Mouse (Mus musculus): Measurements from ENCODE around the gene Lin7a. TPM values are rescaled to one million over a fixed set of nuclear protein-coding genes. Genes with fewer than 3 reads are reported as not detected.

Lin7a gene
- total RNA-seq, 2 experiments from 2014 or later: not detected

DNA sequence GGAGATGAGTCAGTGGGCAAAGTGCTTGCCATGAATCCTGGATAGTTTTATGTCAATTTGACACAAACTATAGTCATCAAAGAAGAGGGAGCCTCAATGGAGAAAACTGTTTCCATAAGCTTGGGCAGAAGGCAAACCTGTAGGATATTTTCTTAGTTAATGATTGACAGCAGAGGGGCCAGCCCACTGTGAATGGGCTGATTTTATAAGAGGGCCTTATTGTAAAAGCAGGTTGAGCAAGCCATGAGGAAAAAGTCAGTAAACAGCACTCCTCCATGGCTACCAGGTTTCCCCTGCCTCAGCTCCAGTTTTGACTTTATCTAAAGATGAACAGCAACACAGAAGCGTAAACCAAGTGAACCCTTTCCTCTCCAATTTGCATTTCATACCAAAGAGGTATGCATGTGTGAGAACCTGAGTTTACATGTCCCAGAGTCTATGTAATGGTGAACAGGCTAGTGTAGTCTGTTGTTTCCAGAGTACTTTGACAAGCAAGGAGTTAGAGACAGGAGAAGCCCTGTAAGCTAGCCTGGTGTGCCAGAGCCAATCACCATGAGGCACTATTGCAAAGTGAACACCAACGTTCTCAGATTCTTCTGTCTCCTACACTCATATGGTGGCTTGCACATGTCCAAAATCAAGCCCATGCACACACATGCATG, 29.2 kb downstream of the Lin7a start:
- no peak for ATAC-seq (replicated peaks; ENCODE audit: low FRiP score, low TSS enrichment, poor library complexity, severe bottlenecking)

- no peak for ATAC-seq (replicated peaks; ENCODE audit: low FRiP score, low TSS enrichment, poor library complexity, severe bottlenecking)
Measured at GRCm38 (mm10) chr10:107310964-107311490, 39.5 kb downstream of the Lin7a start.

DNA sequence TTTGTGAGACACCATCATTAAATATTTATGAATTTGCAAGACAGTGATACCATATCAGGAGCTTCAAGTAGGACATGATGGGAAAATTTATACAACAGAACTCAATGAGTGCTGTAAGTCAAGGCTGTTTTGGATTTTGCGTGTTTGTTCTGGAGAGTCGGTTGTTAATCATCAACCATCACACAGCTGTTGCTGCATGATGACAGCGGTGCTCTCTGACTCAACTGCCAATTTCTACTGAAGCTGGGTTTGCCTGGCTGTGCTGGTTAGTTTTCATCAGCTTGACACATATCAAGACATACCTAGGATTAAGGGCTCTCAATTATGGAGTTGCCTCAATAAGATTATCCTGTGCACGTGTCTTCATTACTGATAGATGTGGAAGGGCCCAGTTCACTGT, 41.1 kb downstream of the Lin7a start:
- ATAC-seq (replicated peaks; ENCODE audit: low FRiP score, low TSS enrichment, poor library complexity, severe bottlenecking): no peak

- ATAC-seq (replicated peaks; ENCODE audit: low FRiP score, low TSS enrichment, poor library complexity, severe bottlenecking): no peak
Measured at GRCm38 (mm10) chr10:107313395-107313794, 41.9 kb downstream of the Lin7a start.

DNA sequence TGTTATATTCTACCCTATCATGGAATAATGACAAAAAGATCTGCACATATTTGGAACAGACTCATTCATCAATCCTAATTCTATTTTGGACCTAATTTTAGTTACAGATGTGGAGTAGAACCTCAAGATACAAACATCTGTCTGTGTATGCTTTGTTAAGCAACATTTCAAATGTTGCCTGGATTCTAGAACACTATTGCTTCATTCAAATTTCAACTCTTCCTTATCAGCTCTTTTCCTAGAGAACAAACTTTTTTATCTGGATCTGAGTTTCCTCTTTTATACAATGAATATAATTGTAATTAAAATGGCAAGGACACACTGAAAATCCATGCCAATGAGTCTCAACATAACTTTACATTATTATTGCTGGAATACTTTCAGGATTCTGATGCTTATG, 43.8 kb downstream of the Lin7a start:
- ATAC-seq (replicated peaks; ENCODE audit: low FRiP score, low TSS enrichment, poor library complexity, severe bottlenecking): no peak

DNA sequence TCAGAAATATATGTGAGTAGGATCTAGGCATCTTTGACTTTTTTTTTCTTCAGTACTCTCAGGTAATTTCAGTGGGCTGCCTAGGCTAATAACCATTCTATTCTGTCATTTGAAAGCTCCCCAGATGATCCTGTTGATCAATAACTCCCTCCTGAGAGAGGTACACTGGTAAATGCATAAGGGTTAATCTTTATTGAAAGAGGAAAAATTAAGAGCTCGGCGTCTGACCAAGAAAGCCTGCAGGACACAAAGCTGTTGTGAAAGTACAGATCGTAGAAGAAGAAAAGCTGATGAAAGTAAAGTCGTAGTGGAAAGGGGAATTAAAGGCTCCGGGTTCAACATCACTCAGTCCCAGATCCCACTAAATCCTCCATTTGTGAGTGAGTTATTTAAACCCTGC, 44.2 kb downstream of the Lin7a start:
- ATAC-seq (replicated peaks; ENCODE audit: low FRiP score, low TSS enrichment, poor library complexity, severe bottlenecking): no peak

DNA sequence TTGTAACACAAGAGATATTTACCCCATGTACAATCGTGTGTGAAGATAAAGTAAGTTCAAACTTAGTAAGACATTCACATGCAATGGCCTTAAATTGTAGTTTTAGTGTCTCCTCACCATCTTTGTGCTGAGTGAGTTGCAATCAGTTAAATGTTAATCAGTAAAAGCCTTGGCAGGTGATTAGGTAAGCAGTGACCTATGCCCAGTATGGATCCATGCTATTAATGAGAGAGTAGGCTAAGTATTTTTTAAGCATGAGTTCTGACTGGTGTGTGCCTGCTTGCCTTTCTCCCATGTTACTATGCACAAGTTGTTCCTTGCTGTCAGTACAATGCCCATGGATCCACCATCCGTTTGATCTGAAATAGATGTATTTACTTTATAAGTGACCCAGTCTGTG, 44.6 kb downstream of the Lin7a start:
- no peak for ATAC-seq (replicated peaks; ENCODE audit: low FRiP score, low TSS enrichment, poor library complexity, severe bottlenecking)

- ATAC-seq (replicated peaks; ENCODE audit: low FRiP score, low TSS enrichment, poor library complexity, severe bottlenecking): no peak
Measured at GRCm38 (mm10) chr10:107319648-107320047, 48.2 kb downstream of the Lin7a start.

DNA sequence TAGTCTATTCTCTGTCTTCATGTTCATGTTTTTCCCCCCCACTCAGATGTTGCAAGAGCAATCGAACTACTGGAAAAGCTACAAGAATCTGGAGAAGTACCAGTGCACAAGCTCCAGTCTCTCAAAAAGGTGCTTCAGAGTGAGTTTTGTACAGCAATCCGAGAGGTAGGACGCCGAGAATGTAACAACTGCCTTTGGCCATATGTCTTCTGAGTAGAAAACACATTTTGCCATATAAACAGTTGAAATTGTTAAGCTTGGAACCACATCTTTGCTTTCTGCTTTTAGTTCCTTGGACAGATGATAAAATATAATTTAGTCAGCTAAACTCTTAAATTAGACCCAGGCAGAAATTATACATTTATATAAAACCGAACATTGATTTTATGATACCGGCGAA, 52.4 kb downstream of the Lin7a start:
- ATAC-seq (replicated peaks; ENCODE audit: low FRiP score, low TSS enrichment, poor library complexity, severe bottlenecking): no peak

DNA sequence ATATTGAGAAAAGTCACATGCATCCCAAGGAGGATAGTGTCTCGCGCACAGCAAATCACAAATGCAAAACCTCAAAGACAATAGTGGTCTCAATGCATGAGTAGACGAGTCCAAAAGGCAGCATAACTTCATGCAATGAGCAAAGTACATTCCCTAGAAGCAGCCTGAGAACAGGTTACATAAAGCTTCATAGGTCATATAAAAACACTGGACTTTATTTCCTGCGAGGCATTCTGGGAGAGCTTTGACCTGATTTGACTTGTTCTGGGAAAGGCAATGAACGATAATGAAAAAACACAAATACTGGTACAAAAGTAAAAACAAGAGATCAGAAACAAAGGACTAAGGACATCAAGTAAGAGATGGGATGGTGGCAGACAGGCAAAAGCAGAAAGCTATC, 54.1 kb downstream of the Lin7a start:
- no peak for ATAC-seq (replicated peaks; ENCODE audit: low FRiP score, low TSS enrichment, poor library complexity, severe bottlenecking)

- no peak for ATAC-seq (replicated peaks; ENCODE audit: low FRiP score, low TSS enrichment, poor library complexity, severe bottlenecking)
Measured at GRCm38 (mm10) chr10:107339524-107339923, 68.0 kb downstream of the Lin7a start.

- ATAC-seq (replicated peaks; ENCODE audit: low FRiP score, low TSS enrichment, poor library complexity, severe bottlenecking): no peak
Measured at GRCm38 (mm10) chr10:107341151-107341550, 69.7 kb downstream of the Lin7a start.

DNA sequence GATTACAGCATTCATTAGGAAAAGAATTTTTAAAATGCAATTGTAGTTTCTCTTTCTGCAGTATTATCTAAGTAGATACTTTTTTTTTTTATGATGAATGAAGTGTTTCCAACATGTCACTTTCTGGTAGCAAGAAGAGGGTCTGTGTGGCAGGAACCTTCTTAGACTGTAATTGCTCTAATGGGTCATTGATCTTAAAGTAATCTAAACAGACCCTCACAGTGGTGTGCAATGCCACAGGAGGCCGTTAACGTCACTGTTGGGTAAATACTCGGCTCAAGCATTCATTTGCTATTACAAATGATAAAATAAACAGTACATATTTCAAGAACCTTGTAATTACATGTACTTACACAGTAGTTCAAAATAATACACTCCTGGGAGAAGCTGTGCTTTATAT, 72.7 kb downstream of the Lin7a start:
- ATAC-seq (replicated peaks; ENCODE audit: low FRiP score, low TSS enrichment, poor library complexity, severe bottlenecking): no peak

DNA sequence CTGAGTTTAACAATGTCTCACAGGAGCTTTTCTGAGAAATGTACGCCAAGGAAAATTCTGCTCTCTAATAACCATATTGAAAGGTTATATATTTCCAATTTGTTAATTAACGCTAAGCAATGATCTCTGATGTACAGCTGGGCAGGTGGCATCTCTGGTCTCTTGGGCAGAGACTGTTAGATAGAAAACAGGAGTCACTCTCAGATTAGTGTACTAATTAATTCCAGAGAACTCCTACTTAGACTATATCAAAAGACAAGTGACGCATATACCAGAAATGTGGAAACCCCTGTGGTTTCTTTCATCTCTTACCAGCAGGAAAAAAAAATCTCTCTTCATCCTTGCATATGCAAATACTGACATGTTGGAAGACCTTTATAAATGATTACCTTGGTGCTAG, 76.4 kb downstream of the Lin7a start:
- ATAC-seq (replicated peaks; ENCODE audit: low FRiP score, low TSS enrichment, poor library complexity, severe bottlenecking): no peak

DNA sequence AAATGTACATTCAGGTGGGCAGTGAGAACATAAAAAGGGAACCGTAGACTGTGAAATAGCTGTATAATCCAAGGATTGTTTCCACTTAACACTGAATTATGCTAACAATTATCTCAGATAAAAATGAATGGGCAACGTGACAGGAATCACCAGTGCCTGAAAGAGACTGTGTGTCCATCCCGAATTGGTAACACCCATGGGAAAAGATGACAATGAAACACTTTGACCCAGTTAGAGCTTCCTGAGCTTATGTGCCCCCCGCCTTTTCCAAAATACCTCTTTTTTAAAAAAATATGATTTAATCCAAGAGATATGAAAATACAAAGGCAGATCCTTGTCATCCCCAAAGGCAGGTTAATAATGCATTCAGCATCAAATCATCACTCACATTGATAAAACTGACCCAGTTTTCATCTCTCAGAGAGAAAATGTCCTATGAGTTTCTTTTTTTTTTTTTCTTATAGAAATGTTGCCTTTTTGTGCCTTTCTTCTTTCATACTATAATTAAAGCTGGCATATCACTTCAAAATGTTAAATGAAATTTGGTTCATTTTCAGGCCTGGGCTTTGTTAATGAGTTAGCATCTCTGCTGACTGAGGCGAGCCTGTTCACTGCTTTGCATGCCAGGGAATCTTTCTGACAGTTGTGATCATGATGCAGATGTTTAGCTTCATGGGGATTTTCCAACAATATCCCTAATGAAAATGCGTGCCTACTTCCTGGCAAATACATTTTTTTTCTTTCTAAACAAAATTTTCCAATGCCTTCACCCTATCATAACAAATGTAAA, 80.4 kb downstream of the Lin7a start:
- no peak for ATAC-seq (replicated peaks; ENCODE audit: low FRiP score, low TSS enrichment, poor library complexity, severe bottlenecking)

DNA sequence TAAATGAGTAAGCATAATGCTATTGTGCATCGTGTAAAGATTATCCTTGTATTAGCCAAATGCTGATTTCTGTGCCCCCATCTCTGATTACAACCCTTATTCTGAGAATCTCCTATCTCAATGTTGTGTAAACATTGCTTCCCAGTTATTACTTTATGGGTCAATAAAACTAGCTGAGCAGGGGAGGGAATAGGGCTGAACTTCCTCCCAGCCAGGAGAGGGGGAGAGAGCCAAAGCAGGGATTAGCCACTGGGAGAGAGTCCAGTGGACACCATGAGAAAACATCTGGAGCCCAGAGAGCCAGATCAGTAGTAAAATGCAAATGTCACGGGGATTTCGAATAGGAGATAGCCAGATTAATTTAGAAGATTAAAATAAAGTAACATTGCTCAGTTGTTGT, 82.0 kb downstream of the Lin7a start:
- no peak for ATAC-seq (replicated peaks; ENCODE audit: low FRiP score, low TSS enrichment, poor library complexity, severe bottlenecking)

DNA sequence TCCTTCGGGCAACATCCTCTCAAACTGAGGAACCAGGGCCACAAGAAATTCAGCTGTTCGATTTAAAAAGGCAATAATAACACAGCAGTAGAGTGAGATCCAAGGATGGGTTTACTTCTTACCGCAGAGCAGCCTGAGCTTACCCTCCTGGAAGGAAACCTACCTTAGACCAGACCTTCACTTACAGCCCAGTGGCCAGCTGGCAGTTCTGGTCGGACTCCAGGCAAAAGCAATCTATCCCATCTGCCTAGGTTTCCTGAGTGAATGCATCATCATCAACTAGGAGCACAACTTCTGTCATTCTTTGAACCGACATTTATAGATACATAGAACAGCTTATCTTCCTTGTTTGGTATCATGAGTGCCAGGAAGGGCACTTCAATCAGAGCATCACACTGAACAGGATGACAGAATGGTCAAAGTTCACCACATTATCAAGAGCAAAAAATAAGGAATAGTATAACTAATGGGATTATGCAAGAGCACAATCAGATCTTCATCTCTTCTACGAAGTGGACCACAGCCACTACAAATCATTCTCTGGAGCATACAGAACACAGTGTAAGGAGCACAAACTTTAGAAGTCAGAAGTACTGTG, 87.1 kb downstream of the Lin7a start:
- ATAC-seq (replicated peaks; ENCODE audit: low FRiP score, low TSS enrichment, poor library complexity, severe bottlenecking): no peak

GRCm38 (mm10) chr10:107359296-107359695, 87.8 kb downstream of the Lin7a start:
- ATAC-seq (replicated peaks; ENCODE audit: low FRiP score, low TSS enrichment, poor library complexity, severe bottlenecking): no peak

GRCm38 (mm10) chr10:107361546-107361945, 90.1 kb downstream of the Lin7a start:
- ATAC-seq (replicated peaks; ENCODE audit: low FRiP score, low TSS enrichment, poor library complexity, severe bottlenecking): no peak

GRCm38 (mm10) chr10:107362026-107362425, 90.5 kb downstream of the Lin7a start:
- ATAC-seq (replicated peaks; ENCODE audit: low FRiP score, low TSS enrichment, poor library complexity, severe bottlenecking): no peak

All from megakaryocyte-erythroid progenitor cell, adult 5-6 weeks (primary cell).